Mouse (Mus musculus) liver, adult 2 months (tissue): Measurements from ENCODE around the gene Ankrd12.

Experiments
- CTCF ChIP-seq: fragments of 200-500 bp; IDR thresholded peaks from 2 replicates; pipeline ENCODE4 v1.5.1; 2011; ENCODE audit warnings: low read depth, low read length, control low read depth
- POLR2A ChIP-seq: fragments of 200-500 bp; IDR thresholded peaks from 2 replicates; pipeline ENCODE4 v1.6.1; 2011; ENCODE audit warnings: low read length, control low read depth; ENCODE audit not compliant: insufficient read depth; ENCODE audit errors: extremely low read depth

- TF ChIP-seq CTCF (no peak), POLR2A (no peak)
These were observed 47.1 kb upstream of the Ankrd12 start for GRCm38 (mm10) chr17:66123816-66124610.
